ENCODE assay signal across 30 mouse cellular contexts in genomic region chr3:108640998-108641397, GRCm38 (mm10). TPM values are rescaled to one million over a fixed set of nuclear protein-coding genes. Genes with fewer than 3 reads are reported as not detected.
DNase-seq lines count a peak whose midpoint lies in the region; ATAC-seq and TF ChIP-seq lines count a peak whose summit lies in the region.
"Had no signal": no experiment of that assay in that cellular context is flagged by ENCODE, and none has a peak within 500 bp of the region (broad histone marks: within the 10 kb centered on the region; RNA-seq: fewer than 3 reads in every experiment).

No protein-coding gene starts in this region.

- no peak overlapping the region for H3K4me2 ChIP-seq in liver, postnatal 0 days (ENCODE audit: low read depth, low read length)
- no peak overlapping the region for H3K4me2 ChIP-seq in liver, embryonic 11.5 days
- no peak overlapping the region for H3K4me2 ChIP-seq in intestine, embryonic 14.5 days (ENCODE audit: low read length)
- H3K4me2 ChIP-seq in stomach, embryonic 15.5 days: no peak overlapping the region
- H3K4me2 ChIP-seq: embryonic facial prominence, embryonic 12.5 days; forebrain, embryonic 15.5 days; heart, embryonic 12.5 days; hindbrain, embryonic 14.5 days; liver, embryonic 12.5 days; midbrain, embryonic 12.5 days; neural tube, embryonic 13.5 days had no signal

- peak; percentile 21 to 30 for DNase-seq in adrenal gland, adult (ENCODE audit: inconsistent age in 2 of 2, low spot score in 1 of 2)
- no peak for DNase-seq in adrenal gland, postnatal 10 days
- no peak for DNase-seq in liver, postnatal 0 days
- no peak for DNase-seq in liver, embryonic 11.5 days (ENCODE audit: low spot score)
- no peak for DNase-seq in intestine, embryonic 14.5 days (ENCODE audit: low spot score)
- DNase-seq in ovary, postnatal 10 days (ENCODE audit: low spot score): no peak
- DNase-seq: cerebellum, adult 8-10 months; cerebellum, postnatal 36 days; embryo, embryonic 11 days; gastrocnemius, adult 2 months; gastrocnemius, postnatal 36 days; heart, adult 2 months; heart, postnatal 4 days; kidney, adult 9 months; kidney, postnatal 10 days; lung, adult 18-20 months; lung, postnatal 4 days; thymus, postnatal 14 days had no signal

- ATAC-seq in liver, postnatal 0 days: peak; percentile 92
- no peak for ATAC-seq in liver, embryonic 11.5 days (replicated peaks; ENCODE audit: low FRiP score)
- ATAC-seq in intestine, embryonic 14.5 days (replicated peaks; ENCODE audit: low FRiP score, low TSS enrichment, low read depth): peak; percentile 81
- ATAC-seq in stomach, embryonic 15.5 days (ENCODE audit: insufficient read depth, low FRiP score, low read depth): peak; percentile 60; the same call in 1 of the 2 replicates
- no peak for ATAC-seq in erythroid progenitor cell, adult 5-6 weeks (replicated peaks; ENCODE audit: low FRiP score, poor library complexity, severe bottlenecking)
- ATAC-seq: forebrain, embryonic 15.5 days; liver, embryonic 12.5 days; lung, postnatal 0 days had no signal

- no peaks in the 10 kb centered on the region for H3K4me1 ChIP-seq in liver, postnatal 0 days (ENCODE audit: insufficient read depth)
- H3K4me1 ChIP-seq in liver, embryonic 11.5 days (replicated peaks; ENCODE audit: control insufficient read depth, insufficient read depth, low read length): no peaks in the 10 kb centered on the region
- no peaks in the 10 kb centered on the region for H3K4me1 ChIP-seq in intestine, embryonic 14.5 days (replicated peaks; ENCODE audit: control insufficient read depth, insufficient read depth, low read length)
- no peaks in the 10 kb centered on the region for H3K4me1 ChIP-seq in stomach, embryonic 15.5 days
- H3K4me1 ChIP-seq: embryonic facial prominence, embryonic 12.5 days; forebrain, embryonic 15.5 days; heart, embryonic 12.5 days; liver, embryonic 12.5 days; midbrain, embryonic 12.5 days; neural tube, embryonic 13.5 days had no signal

- WGBS in liver, postnatal 0 days (ENCODE audit: insufficient replicate concordance): 69% methylated on average over 4 of the region's 4 CpGs
- WGBS in liver, embryonic 11.5 days: 80% methylated on average over 4 of the region's 4 CpGs
- WGBS in intestine, embryonic 14.5 days: 70% methylated on average over 4 of the region's 4 CpGs
- 63% methylated on average over 4 of the region's 4 CpGs for WGBS in stomach, embryonic 15.5 days

- no peaks in the 10 kb centered on the region for H3K36me3 ChIP-seq in liver, postnatal 0 days (replicated peaks; ENCODE audit: insufficient read depth, low read length)
- no peaks in the 10 kb centered on the region; the same call in 1 of the 2 replicates for H3K36me3 ChIP-seq in liver, embryonic 11.5 days (ENCODE audit: control insufficient read depth, insufficient read depth, low read length)
- no peaks in the 10 kb centered on the region for H3K36me3 ChIP-seq in intestine, embryonic 14.5 days (ENCODE audit: control insufficient read depth, insufficient read depth, low read length)
- 0 out of 2 replicates have a peak, but pooled peaks cover 5% of the 10 kb centered on the region for H3K36me3 ChIP-seq in stomach, embryonic 15.5 days
- H3K36me3 ChIP-seq: liver, embryonic 12.5 days had no signal

- no peak for TF ChIP-seq CTCF in liver, postnatal 0 days (IDR thresholded peaks at IDR 0.05; ENCODE audit: low read depth)

- no peak overlapping the region for H3K4me3 ChIP-seq in liver, postnatal 0 days (ENCODE audit: low read depth, low read length)
- no peak overlapping the region for H3K4me3 ChIP-seq in liver, embryonic 11.5 days (ENCODE audit: low read depth, low read length)
- H3K4me3 ChIP-seq in intestine, embryonic 14.5 days (ENCODE audit: low read depth, low read length): no peak overlapping the region
- H3K4me3 ChIP-seq in stomach, embryonic 15.5 days (replicated peaks): no peak overlapping the region
- H3K4me3 ChIP-seq: embryonic facial prominence, embryonic 12.5 days; forebrain, embryonic 10.5 days; forebrain, embryonic 15.5 days; gastrocnemius, adult 2 months; heart, adult 2 months; heart, embryonic 12.5 days; liver, embryonic 12.5 days; megakaryocyte, embryonic 14.5 days; midbrain, embryonic 12.5 days; neural tube, embryonic 13.5 days had no signal

- H3K27me3 ChIP-seq in liver, postnatal 0 days (ENCODE audit: insufficient read depth, low read length): no peaks in the 10 kb centered on the region
- no peaks in the 10 kb centered on the region for H3K27me3 ChIP-seq in liver, embryonic 11.5 days (replicated peaks; ENCODE audit: control insufficient read depth, insufficient read depth, low read length)
- no peaks in the 10 kb centered on the region for H3K27me3 ChIP-seq in intestine, embryonic 14.5 days (replicated peaks; ENCODE audit: control insufficient read depth, insufficient read depth, low read length)
- no peaks in the 10 kb centered on the region for H3K27me3 ChIP-seq in stomach, embryonic 15.5 days (replicated peaks)
- H3K27me3 ChIP-seq: embryonic facial prominence, embryonic 12.5 days; forebrain, embryonic 15.5 days; heart, embryonic 12.5 days; liver, embryonic 12.5 days; megakaryocyte, embryonic 14.5 days; midbrain, embryonic 12.5 days; neural tube, embryonic 13.5 days had no signal

- no peak overlapping the region for H3K9ac ChIP-seq in liver, postnatal 0 days (replicated peaks)
- no peak overlapping the region for H3K9ac ChIP-seq in liver, embryonic 11.5 days (ENCODE audit: low read depth, low read length)
- no peak overlapping the region for H3K9ac ChIP-seq in intestine, embryonic 14.5 days (ENCODE audit: low read length)
- H3K9ac ChIP-seq in stomach, embryonic 15.5 days: no peak overlapping the region
- H3K9ac ChIP-seq: embryonic facial prominence, embryonic 12.5 days; forebrain, embryonic 15.5 days; heart, embryonic 12.5 days; hindbrain, embryonic 14.5 days; liver, embryonic 12.5 days; midbrain, embryonic 12.5 days; neural tube, embryonic 13.5 days had no signal

- H3K27ac ChIP-seq in liver, postnatal 0 days (ENCODE audit: low read depth): no peak overlapping the region
- no peak overlapping the region for H3K27ac ChIP-seq in liver, embryonic 11.5 days (ENCODE audit: low read depth, low read length)
- no peak overlapping the region for H3K27ac ChIP-seq in intestine, embryonic 14.5 days (ENCODE audit: low read depth)
- H3K27ac ChIP-seq in stomach, embryonic 15.5 days: no peak overlapping the region
- H3K27ac ChIP-seq: embryonic facial prominence, embryonic 12.5 days; forebrain, embryonic 10.5 days; forebrain, embryonic 15.5 days; gastrocnemius, adult 2 months; heart, adult 2 months; hindbrain, embryonic 14.5 days; liver, embryonic 12.5 days; midbrain, embryonic 12.5 days; neural tube, embryonic 13.5 days had no signal

- no peaks in the 10 kb centered on the region for H3K9me3 ChIP-seq in liver, postnatal 0 days (ENCODE audit: low read length)
- no peaks in the 10 kb centered on the region for H3K9me3 ChIP-seq in liver, embryonic 11.5 days (ENCODE audit: control insufficient read depth, low read length)
- H3K9me3 ChIP-seq in intestine, embryonic 14.5 days (ENCODE audit: control insufficient read depth, low read length): no peaks in the 10 kb centered on the region
- H3K9me3 ChIP-seq in stomach, embryonic 15.5 days: no peaks in the 10 kb centered on the region
- H3K9me3 ChIP-seq: embryonic facial prominence, embryonic 12.5 days; forebrain, embryonic 10.5 days; forebrain, embryonic 15.5 days; heart, embryonic 12.5 days; liver, embryonic 12.5 days; megakaryocyte, embryonic 14.5 days; midbrain, embryonic 12.5 days; neural tube, embryonic 13.5 days had no signal

- no peak for TF ChIP-seq EP300 in liver, postnatal 0 days (IDR thresholded peaks at IDR 0.05; ENCODE audit: low read depth)

RNA-seq across cellular contexts. Expression of gene Clcc1, which starts 12.7 kb away (rescaled TPM):
- total RNA-seq in adrenal gland, postnatal 10 days (2021): 10 to 100 TPM; 33.7 to 37.9 TPM
- 49.7 and 51.1 TPM in 2 replicates for polyA plus RNA-seq in liver, postnatal 0 days (2015; fragmentation: Nextera tagmentation; extraction: Ambion mirVana)
- polyA plus RNA-seq in liver, embryonic 11.5 days (2014; fragmentation: Nextera tagmentation; extraction: Ambion mirVana): 65.4 and 69.9 TPM in 2 replicates
- polyA plus RNA-seq in intestine, embryonic 14.5 days (2014; fragmentation: Nextera tagmentation; extraction: Ambion mirVana): 70.9 and 72.6 TPM in 2 replicates
- polyA plus RNA-seq in stomach, embryonic 15.5 days (2015; fragmentation: Nextera tagmentation; extraction: Ambion mirVana): 79.7 and 86.4 TPM in 2 replicates
- 11.2 and 22.2 TPM in 2 replicates for total RNA-seq in erythroid progenitor cell, adult 5-6 weeks (2015; ENCODE audit: low replicate concordance)
- total RNA-seq in erythroid progenitor cell, adult 5-6 weeks (2017; ENCODE audit: low replicate concordance): 57.4 and 62.3 TPM in 2 replicates

RNA-seq across cellular contexts. Expression of gene Wdr47, which starts 49.9 kb away (rescaled TPM):
- 10 to 100 TPM; 10.2 to 11.0 TPM for total RNA-seq in adrenal gland, postnatal 10 days (2021)
- 0.64 and 0.80 TPM in 2 replicates for polyA plus RNA-seq in liver, postnatal 0 days (2015; fragmentation: Nextera tagmentation; extraction: Ambion mirVana)
- polyA plus RNA-seq in liver, embryonic 11.5 days (2014; fragmentation: Nextera tagmentation; extraction: Ambion mirVana): 3.8 and 4.5 TPM in 2 replicates
- 10.8 and 11.2 TPM in 2 replicates for polyA plus RNA-seq in intestine, embryonic 14.5 days (2014; fragmentation: Nextera tagmentation; extraction: Ambion mirVana)
- polyA plus RNA-seq in stomach, embryonic 15.5 days (2015; fragmentation: Nextera tagmentation; extraction: Ambion mirVana): 10.8 and 11.6 TPM in 2 replicates
- 1.3 and 2.9 TPM in 2 replicates for total RNA-seq in erythroid progenitor cell, adult 5-6 weeks (2015; ENCODE audit: low replicate concordance)
- 2.7 TPM in 1 of 2 replicates, not detected in the other for total RNA-seq in erythroid progenitor cell, adult 5-6 weeks (2017; ENCODE audit: low replicate concordance)

Comparison
In these comparisons a context has a peak if more than half of its experiments do, and no peak if none do; other contexts are left out.
1. DNase-seq: peak in adrenal gland, adult (2 of 2); none in adrenal gland, postnatal 10 days (single experiment), liver, postnatal 0 days (single experiment), liver, embryonic 11.5 days (single experiment), intestine, embryonic 14.5 days (single experiment) and ovary, postnatal 10 days (single experiment).
2. ATAC-seq: peak in liver, postnatal 0 days (single experiment), intestine, embryonic 14.5 days (single experiment) and stomach, embryonic 15.5 days (single experiment); none in liver, embryonic 11.5 days (single experiment) and erythroid progenitor cell, adult 5-6 weeks (single experiment).